Mouse (Mus musculus) layer of hippocampus, postnatal 10 days (tissue): Measurements from ENCODE around the gene Snapc4. TPM values are rescaled to one million over a fixed set of nuclear protein-coding genes. Genes with fewer than 3 reads are reported as not detected.

ENCODE experiments used
- DNase-seq, 2 experiments: peaks; one replicate each; pipeline ENCODE4 v3.0.0; 2021; ENCODE audit warnings: low spot score in 2 of 2
- total RNA-seq, 2 experiments: library from RNA; stranded (reverse); gene quantifications; 2 replicates each; pipeline ENCODE4 v1.2.3; 2021

Gene Snapc4
- total RNA-seq, 2 experiments from 2014 or later: 80.5 to 89.7 TPM

- peak; percentile 70 to 80 for DNase-seq
Measured at GRCm38 (mm10) chr2:26315072-26315924, 65.2 kb downstream of the Snapc4 start, which contains the start of gene Gpsm1. Gene Gpsm1, plus strand, starts transcription at chr2:26315515.

GRCm38 (mm10) chr2:26314281-26315071, 66.0 kb downstream of the Snapc4 start:
- DNase-seq: no peak

GRCm38 (mm10) chr2:26313394-26313793, 67.1 kb downstream of the Snapc4 start:
- no peak for DNase-seq

GRCm38 (mm10) chr2:26312812-26313211, 67.6 kb downstream of the Snapc4 start:
- no peak for DNase-seq

Other genes starting within 250 kb of the Snapc4 start
- gene Lhx3, start 172.4 kb downstream of the Snapc4 start, total RNA-seq: not detected
- gene Qsox2, start 143.1 kb downstream of the Snapc4 start, total RNA-seq: 10 to 100 TPM; 18.6 to 19.1 TPM
- 1 to 10 TPM in 1 of 2 experiments, under 1 TPM in 1; 0.78 to 1.1 TPM for gene Ccdc187, start 86.1 kb downstream of the Snapc4 start, total RNA-seq
- 10 to 100 TPM; 83.7 to 84.2 TPM for gene Gpsm1, start 65.1 kb downstream of the Snapc4 start, total RNA-seq
- gene Dnlz, start 28.5 kb downstream of the Snapc4 start, total RNA-seq: 10 to 100 TPM; 26.6 to 27.1 TPM
- 1 to 10 TPM; 2.0 to 2.6 TPM for gene Card9, start 19.7 kb downstream of the Snapc4 start, total RNA-seq
- gene Entr1, start 8.7 kb upstream of the Snapc4 start, total RNA-seq: 100 to 1,000 TPM; 176 TPM
- 100 to 1,000 TPM; 111 to 112 TPM for gene Pmpca, start 8.7 kb upstream of the Snapc4 start, total RNA-seq
- gene Inpp5e, start 28.6 kb upstream of the Snapc4 start, total RNA-seq: 10 to 100 TPM; 17.2 to 21.0 TPM
- gene Sec16a, start 64.6 kb upstream of the Snapc4 start, total RNA-seq: 10 to 100 TPM; 43.9 to 46.1 TPM
- gene Notch1, start 136.0 kb upstream of the Snapc4 start, total RNA-seq: 10 to 100 TPM; 43.9 to 46.7 TPM
- 100 to 1,000 TPM in 1 of 2 experiments, 10 to 100 TPM in 1; 82.2 to 102 TPM for gene Egfl7, start 199.4 kb upstream of the Snapc4 start, total RNA-seq
- gene Gm20532, start 206.0 kb upstream of the Snapc4 start, total RNA-seq: not detected
- 1 to 10 TPM; 2.1 to 2.5 TPM for gene Agpat2, start 223.8 kb upstream of the Snapc4 start, total RNA-seq
- gene Fam69b, start 247.8 kb upstream of the Snapc4 start, total RNA-seq: 10 to 100 TPM; 75.0 to 82.7 TPM